Mouse (Mus musculus) bone marrow macrophage, adult 2 months (primary cell): ENCODE measurements around the gene Gpn3.

Source experiments
- CTCF ChIP-seq: IDR thresholded peaks from 2 replicates; pipeline ENCODE4 v1.5.1; 2012; ENCODE audit warnings: low read depth, mild to moderate bottlenecking, low read length, moderate library complexity
- POLR2A ChIP-seq: IDR thresholded peaks from 2 replicates; pipeline ENCODE4 v1.6.1; 2012; ENCODE audit warnings: mild to moderate bottlenecking, low read depth, low read length, borderline replicate concordance

- TF ChIP-seq POLR2A (no peak), CTCF (no peak)
These were observed 27.9 kb upstream of the Gpn3 start for GRCm38 (mm10) chr5:122343768-122344167.
